Mouse (Mus musculus): Measurements from ENCODE around the gene Nktr. TPM values are rescaled to one million over a fixed set of nuclear protein-coding genes. Genes with fewer than 3 reads are reported as not detected.

The Nktr gene
- total and polyA plus RNA-seq, 2 experiments from 2014 or later = 43.2 to 97.3 TPM

- Histone ChIP-seq H3K27me3 (ENCODE audit: insufficient read depth, low read length) (no peaks in the 10 kb centered on the region), H3K4me3 (ENCODE audit: low read depth, low read length) (no peak overlapping the region), H3K4me1 (ENCODE audit: insufficient read depth) (no peaks in the 10 kb centered on the region), H3K4me2 (ENCODE audit: low read depth) (no peak overlapping the region), H3K36me3 (ENCODE audit: insufficient read depth) (peaks cover 3% of the 10 kb centered on the region), H3K9me3 (ENCODE audit: low read length) (no peaks in the 10 kb centered on the region), H3K27ac (ENCODE audit: low read depth, low read length) (no peak overlapping the region), H3K9ac (no peak overlapping the region)
- WGBS = 87% methylated on average over 4 of the region's 4 CpGs
- ATAC-seq (no peak), DNase-seq (no peak)
- no peak for TF ChIP-seq CTCF (IDR thresholded peaks at IDR 0.05; ENCODE audit: low read depth)
Observed at GRCm38 (mm10) chr9:121677069-121677468, 41.9 kb upstream of the Nktr start.

- Histone ChIP-seq H3K27me3 (ENCODE audit: insufficient read depth, low read length) (no peaks in the 10 kb centered on the region), H3K9ac (no peak overlapping the region), H3K27ac (ENCODE audit: low read depth, low read length) (no peak overlapping the region), H3K36me3 (ENCODE audit: insufficient read depth) (peaks cover 7% of the 10 kb centered on the region), H3K4me1 (ENCODE audit: insufficient read depth) (no peaks in the 10 kb centered on the region), H3K9me3 (ENCODE audit: low read length) (no peaks in the 10 kb centered on the region), H3K4me2 (ENCODE audit: low read depth) (no peak overlapping the region), H3K4me3 (ENCODE audit: low read depth, low read length) (no peak overlapping the region)
- no peak for DNase-seq
- no peak for ATAC-seq
- WGBS = 80% methylated on average over 8 of the region's 8 CpGs
- TF ChIP-seq CTCF (IDR thresholded peaks at IDR 0.05; ENCODE audit: low read depth) = no peak
Observed at GRCm38 (mm10) chr9:121677476-121677875, 41.5 kb upstream of the Nktr start.

DNA sequence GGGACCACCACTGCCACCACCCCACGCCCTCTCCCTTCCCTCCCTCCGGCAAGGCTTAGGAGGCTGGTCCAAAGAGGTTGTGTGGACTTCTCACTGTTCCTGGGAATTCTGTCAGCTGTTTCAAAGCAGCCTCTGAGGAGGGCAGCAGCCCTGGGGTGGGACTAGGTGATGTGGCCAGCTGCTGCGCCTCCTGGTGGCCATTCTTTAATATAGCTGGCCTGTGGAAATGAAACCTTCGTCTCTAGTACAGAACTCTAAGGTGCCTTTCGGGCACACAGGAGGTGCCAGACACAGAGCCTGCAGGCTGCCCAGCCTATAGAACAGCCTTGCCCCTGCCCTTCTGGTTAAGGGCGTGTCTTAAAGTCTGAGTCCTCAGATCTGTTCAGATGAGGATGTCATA lies 39.4 kb upstream of the Nktr start:
- DNase-seq = peak; percentile 72
- Histone ChIP-seq H3K4me1 (ENCODE audit: insufficient read depth) (no peaks in the 10 kb centered on the region), H3K36me3 (ENCODE audit: insufficient read depth) (peaks cover 24% of the 10 kb centered on the region), H3K27me3 (ENCODE audit: insufficient read depth, low read length) (no peaks in the 10 kb centered on the region), H3K27ac (ENCODE audit: low read depth, low read length) (no peak overlapping the region), H3K4me2 (ENCODE audit: low read depth) (no peak overlapping the region), H3K9me3 (ENCODE audit: low read length) (no peaks in the 10 kb centered on the region), H3K4me3 (ENCODE audit: low read depth, low read length) (no peak overlapping the region), H3K9ac (no peak overlapping the region)
- WGBS = 24% methylated on average over 6 of the region's 6 CpGs
- TF ChIP-seq CTCF (IDR thresholded peaks at IDR 0.05; ENCODE audit: low read depth) = peak; percentile 84
- ATAC-seq = peak; percentile 81

- DNase-seq (no peak), ATAC-seq (no peak)
- TF ChIP-seq CTCF (IDR thresholded peaks at IDR 0.05; ENCODE audit: low read depth) = no peak
- Histone ChIP-seq H3K27me3 (ENCODE audit: insufficient read depth, low read length) (no peaks in the 10 kb centered on the region), H3K4me1 (ENCODE audit: insufficient read depth) (no peaks in the 10 kb centered on the region), H3K4me3 (ENCODE audit: low read depth, low read length) (no peak overlapping the region), H3K27ac (ENCODE audit: low read depth, low read length) (no peak overlapping the region), H3K9me3 (ENCODE audit: low read length) (no peaks in the 10 kb centered on the region), H3K4me2 (ENCODE audit: low read depth) (no peak overlapping the region), H3K36me3 (ENCODE audit: insufficient read depth) (peaks cover 38% of the 10 kb centered on the region), H3K9ac (no peak overlapping the region)
- 81% methylated on average over 8 of the region's 8 CpGs for WGBS
Observed at GRCm38 (mm10) chr9:121681191-121681590, 37.8 kb upstream of the Nktr start.

GRCm38 (mm10) chr9:121682037-121682680 lies 36.8 kb upstream of the Nktr start:
- no peak for TF ChIP-seq CTCF (IDR thresholded peaks at IDR 0.05; ENCODE audit: low read depth)
- no peak overlapping the region for H3K27ac ChIP-seq (ENCODE audit: low read depth, low read length)
- ATAC-seq (no peak), DNase-seq (no peak)
- no peak overlapping the region for H3K4me2 ChIP-seq (ENCODE audit: low read depth)
- H3K4me3 ChIP-seq (ENCODE audit: low read depth, low read length) = no peak overlapping the region
- H3K36me3 ChIP-seq (ENCODE audit: insufficient read depth) = peaks cover 38% of the 10 kb centered on the region
- 79% methylated on average over 18 of the region's 18 CpGs for WGBS
- no peak overlapping the region for H3K9ac ChIP-seq
- H3K4me1 ChIP-seq (ENCODE audit: insufficient read depth) = no peaks in the 10 kb centered on the region
- no peaks in the 10 kb centered on the region for H3K9me3 ChIP-seq (ENCODE audit: low read length)
- no peaks in the 10 kb centered on the region for H3K27me3 ChIP-seq (ENCODE audit: insufficient read depth, low read length)

GRCm38 (mm10) chr9:121684702-121685101 lies 34.3 kb upstream of the Nktr start:
- WGBS = 84% methylated on average over 7 of the region's 7 CpGs
- Histone ChIP-seq H3K9me3 (ENCODE audit: low read length) (no peaks in the 10 kb centered on the region), H3K4me1 (ENCODE audit: insufficient read depth) (peaks cover 4% of the 10 kb centered on the region), H3K4me2 (ENCODE audit: low read depth) (no peak overlapping the region), H3K36me3 (ENCODE audit: insufficient read depth) (peaks cover 53% of the 10 kb centered on the region), H3K27me3 (ENCODE audit: insufficient read depth, low read length) (no peaks in the 10 kb centered on the region), H3K9ac (no peak overlapping the region), H3K27ac (ENCODE audit: low read depth, low read length) (no peak overlapping the region), H3K4me3 (ENCODE audit: low read depth, low read length) (no peak overlapping the region)
- DNase-seq = no peak
- TF ChIP-seq CTCF (IDR thresholded peaks at IDR 0.05; ENCODE audit: low read depth) = no peak
- no peak for ATAC-seq

DNA sequence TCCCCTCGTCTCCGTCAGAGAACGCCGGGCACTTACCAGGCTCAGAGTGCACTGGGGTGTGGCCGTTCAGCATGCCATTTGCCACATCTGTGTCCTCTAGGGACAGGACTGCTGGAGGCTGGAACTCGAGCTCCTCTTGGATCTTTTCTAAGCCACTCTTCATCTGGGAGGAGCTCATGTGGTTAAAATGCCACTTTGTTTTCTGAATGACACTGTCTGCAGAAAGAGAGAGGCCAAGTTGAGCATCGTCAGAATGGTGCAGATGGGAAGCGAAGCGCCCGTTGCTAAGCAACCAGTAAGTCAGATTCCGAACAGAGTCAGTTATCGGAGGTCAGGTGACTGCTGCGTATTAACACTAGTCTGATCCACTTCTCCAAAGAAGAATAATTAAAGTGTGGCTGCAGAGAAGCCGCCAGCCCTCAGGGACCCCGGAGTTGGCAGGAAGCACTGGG lies 28.7 kb upstream of the Nktr start:
- Histone ChIP-seq H3K36me3 (ENCODE audit: insufficient read depth) (peaks cover 39% of the 10 kb centered on the region), H3K4me2 (ENCODE audit: low read depth) (peak overlapping the region; percentile 43), H3K4me3 (ENCODE audit: low read depth, low read length) (peak overlapping the region; percentile 10; the same call in 1 of the 2 replicates), H3K4me1 (ENCODE audit: insufficient read depth) (peaks cover 12% of the 10 kb centered on the region), H3K9me3 (ENCODE audit: low read length) (no peaks in the 10 kb centered on the region), H3K27ac (ENCODE audit: low read depth, low read length) (peak overlapping the region; percentile 86), H3K27me3 (ENCODE audit: insufficient read depth, low read length) (no peaks in the 10 kb centered on the region), H3K9ac (peak overlapping the region; percentile 22)
- DNase-seq (peak; percentile 84), ATAC-seq (peak; percentile 96)
- no peak for TF ChIP-seq CTCF (IDR thresholded peaks at IDR 0.05; ENCODE audit: low read depth)
- whole genome bisulfite sequencing = 27% methylated on average over 15 of the region's 15 CpGs
